Mouse (Mus musculus) embryonic facial prominence, embryonic 15.5 days (tissue): ENCODE measurements around the gene Fgd2. TPM values are rescaled to one million over a fixed set of nuclear protein-coding genes. Genes with fewer than 3 reads are reported as not detected.

Source experiments
- ATAC-seq: fragments of 200-750 bp; cut with Nextera tagmentation; 2 replicates; pipeline ENCODE4 v1.8.0; 2017; ENCODE audit warnings: low read depth, moderate TSS enrichment; ENCODE audit not compliant: insufficient number of reproducible peaks, low FRiP score, low TSS enrichment
- H3K27ac ChIP-seq: fragments of 300-500 bp; sonication (generic); replicated peaks from 2 replicates; pipeline ENCODE4 v1.5.1; 2015; ENCODE audit warnings: mild to moderate bottlenecking, inconsistent platforms
- H3K27me3 ChIP-seq: fragments of 300-500 bp; sonication (generic); 2 replicates; pipeline ENCODE4 v1.6.1; 2015; ENCODE audit warnings: inconsistent platforms
- H3K36me3 ChIP-seq: fragments of 300-500 bp; sonication (generic); 2 replicates; pipeline ENCODE4 v1.6.1; 2015; ENCODE audit warnings: mild to moderate bottlenecking, inconsistent platforms
- H3K4me1 ChIP-seq: fragments of 300-500 bp; sonication (generic); 2 replicates; pipeline ENCODE4 v1.6.1; 2015; ENCODE audit warnings: inconsistent platforms
- H3K4me2 ChIP-seq: fragments of 300-500 bp; sonication (generic); replicated peaks from 2 replicates; pipeline ENCODE4 v1.6.1; 2015; ENCODE audit warnings: mild to moderate bottlenecking, inconsistent platforms
- H3K4me3 ChIP-seq: fragments of 300-500 bp; sonication (generic); replicated peaks from 2 replicates; pipeline ENCODE4 v1.5.1; 2015; ENCODE audit warnings: mild to moderate bottlenecking, inconsistent platforms
- H3K9ac ChIP-seq: fragments of 300-500 bp; sonication (generic); 2 replicates; pipeline ENCODE4 v1.6.1; 2015; ENCODE audit warnings: inconsistent platforms
- H3K9me3 ChIP-seq: fragments of 300-500 bp; sonication (generic); replicated peaks from 2 replicates; pipeline ENCODE4 v1.6.1; 2016; ENCODE audit warnings: inconsistent platforms
- WGBS: fragments of 180-500 bp; shearing (Covaris S2); methylation state at CpG from one replicate; pipeline ENCODE4 v1.1.7; 2015; 5-methylcytosine and 5-hydroxymethylcytosine counted together
- polyA plus RNA-seq: library from polyadenylated mRNA; unstranded; fragments of >200 nt; fragmentation: Nextera tagmentation; extraction: Ambion mirVana; gene quantifications from 2 replicates; pipeline ENCODE4 v1.2.1, GENCODE M21; 2015

The Fgd2 gene
- polyA plus RNA-seq, 1 experiment from 2014 or later = 14.5 TPM

DNA sequence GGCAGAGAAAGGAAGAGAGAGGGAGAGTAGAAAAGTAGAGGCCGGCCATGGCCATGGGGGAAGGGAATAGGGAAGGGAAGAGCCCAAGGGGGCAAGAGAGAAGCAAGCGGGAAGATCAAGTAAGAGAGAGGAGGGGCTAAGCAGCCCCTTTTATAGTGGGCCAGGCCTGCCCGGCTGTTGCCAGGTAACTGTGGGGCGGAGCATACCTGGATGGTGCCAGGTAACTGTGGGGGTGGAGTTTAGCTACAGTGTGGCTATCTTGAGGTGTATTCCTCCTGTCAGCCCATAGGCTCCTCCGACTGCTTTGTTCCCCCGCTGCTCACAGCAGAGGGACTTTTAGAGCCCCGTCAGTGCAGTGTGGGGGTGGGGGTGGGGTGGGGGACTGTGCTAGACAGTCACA, 8.0 kb downstream of the Fgd2 start:
- Histone ChIP-seq H3K27ac (no peak overlapping the region), H3K36me3 (no peaks in the 10 kb centered on the region), H3K27me3 (no peaks in the 10 kb centered on the region), H3K9ac (no peak overlapping the region), H3K4me1 (peaks cover 5% of the 10 kb centered on the region; the same call in 1 of the 2 replicates), H3K4me2 (peak overlapping the region; percentile 30), H3K4me3 (peak overlapping the region; percentile 27), H3K9me3 (no peaks in the 10 kb centered on the region)
- 0 out of 2 replicates have a peak, but pooled peaks have one; percentile 10 for ATAC-seq
- WGBS = 12% methylated on average over 7 of the region's 7 CpGs

GRCm38 (mm10) chr17:29370984-29371723, 10.4 kb downstream of the Fgd2 start:
- H3K36me3 ChIP-seq = no peaks in the 10 kb centered on the region
- ATAC-seq = peak; percentile 41; the same call in 1 of the 2 replicates
- H3K27ac ChIP-seq = no peak overlapping the region
- no peak overlapping the region for H3K4me2 ChIP-seq
- no peak overlapping the region for H3K4me3 ChIP-seq
- 8% methylated on average over 5 of the region's 5 CpGs for WGBS
- H3K4me1 ChIP-seq = peaks cover 5% of the 10 kb centered on the region; the same call in 1 of the 2 replicates
- no peaks in the 10 kb centered on the region for H3K27me3 ChIP-seq
- H3K9me3 ChIP-seq = no peaks in the 10 kb centered on the region
- H3K9ac ChIP-seq = no peak overlapping the region

DNA sequence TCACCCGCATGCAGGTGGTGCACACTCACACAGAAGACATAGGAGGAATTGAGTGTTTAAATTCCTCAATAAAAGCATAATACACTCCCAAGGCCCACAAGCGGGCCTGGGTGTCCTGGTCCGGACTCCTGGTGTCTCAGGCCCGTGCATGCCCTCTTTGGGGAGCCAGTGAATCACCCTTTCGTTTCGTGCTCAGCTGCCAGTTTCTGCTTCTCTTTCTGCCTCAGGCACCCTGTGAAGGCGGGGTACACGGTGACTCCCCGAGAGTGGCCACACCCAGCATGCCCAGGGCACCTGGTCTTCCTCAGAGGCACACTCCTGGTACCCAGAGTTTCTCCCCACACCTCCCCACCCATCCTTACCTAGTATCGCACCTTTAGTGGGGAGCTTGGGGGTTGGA, 15.2 kb downstream of the Fgd2 start:
- Histone ChIP-seq H3K9me3 (no peaks in the 10 kb centered on the region), H3K4me1 (no peaks in the 10 kb centered on the region; the same call in 1 of the 2 replicates), H3K9ac (no peak overlapping the region), H3K4me2 (no peak overlapping the region), H3K36me3 (no peaks in the 10 kb centered on the region), H3K27ac (0 out of 2 replicates have a peak overlapping the region, but pooled peaks have one; percentile 31), H3K4me3 (no peak overlapping the region), H3K27me3 (no peaks in the 10 kb centered on the region)
- 58% methylated on average over 10 of the region's 10 CpGs for WGBS
- no peak for ATAC-seq

DNA sequence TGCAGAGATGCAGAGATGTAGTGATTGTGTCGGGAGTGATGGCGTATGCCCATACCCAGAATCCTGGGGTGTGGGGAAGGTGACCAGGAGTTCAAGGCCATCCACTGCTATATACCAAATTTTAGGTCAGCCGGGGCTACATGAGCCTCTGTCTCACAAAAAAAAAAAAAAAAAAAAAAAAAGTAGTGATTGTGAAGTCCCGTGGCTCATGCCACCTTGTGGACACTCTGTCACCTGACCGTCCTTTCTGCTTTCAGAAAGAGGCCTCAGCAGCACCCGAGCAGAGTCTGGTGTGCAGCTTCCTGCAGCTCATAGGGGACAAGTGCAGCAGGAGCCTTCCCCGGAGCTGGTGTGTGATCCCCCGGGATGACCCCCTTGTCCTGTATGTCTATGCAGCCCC, 17.3 kb downstream of the Fgd2 start:
- no peak overlapping the region for H3K27ac ChIP-seq
- no peak overlapping the region for H3K4me2 ChIP-seq
- H3K9ac ChIP-seq = no peak overlapping the region
- 72% methylated on average over 8 of the region's 8 CpGs for WGBS
- H3K4me3 ChIP-seq = no peak overlapping the region
- no peaks in the 10 kb centered on the region for H3K27me3 ChIP-seq
- H3K4me1 ChIP-seq = no peaks in the 10 kb centered on the region
- ATAC-seq = no peak
- H3K36me3 ChIP-seq = no peaks in the 10 kb centered on the region
- no peaks in the 10 kb centered on the region for H3K9me3 ChIP-seq

DNA sequence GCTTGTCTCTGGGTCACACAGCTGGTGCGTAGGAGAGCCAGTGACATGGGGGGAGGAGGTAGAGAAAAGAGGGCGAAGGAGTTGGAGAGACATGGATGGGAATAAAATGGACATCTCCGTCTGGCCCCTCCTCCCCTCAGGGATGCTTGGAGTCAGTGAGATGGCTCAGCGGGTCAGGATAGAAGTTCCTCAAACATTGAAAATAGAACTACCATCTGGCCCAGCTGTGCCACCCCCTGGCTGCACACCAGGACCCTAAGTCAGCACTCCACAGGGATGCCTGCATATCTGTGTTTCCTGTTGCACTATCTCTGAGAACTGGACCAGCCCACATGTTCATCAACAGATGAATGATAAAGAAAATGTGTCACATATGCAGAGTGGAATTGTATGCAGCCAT, 19.5 kb downstream of the Fgd2 start:
- WGBS = 76% methylated on average over 4 of the region's 4 CpGs
- Histone ChIP-seq H3K27me3 (no peaks in the 10 kb centered on the region), H3K4me3 (no peak overlapping the region), H3K36me3 (no peaks in the 10 kb centered on the region), H3K9me3 (no peaks in the 10 kb centered on the region), H3K4me2 (no peak overlapping the region), H3K9ac (no peak overlapping the region), H3K4me1 (no peaks in the 10 kb centered on the region), H3K27ac (no peak overlapping the region)
- ATAC-seq = no peak

- Histone ChIP-seq H3K9me3 (no peaks in the 10 kb centered on the region), H3K4me3 (no peak overlapping the region), H3K9ac (no peak overlapping the region), H3K36me3 (no peaks in the 10 kb centered on the region), H3K27ac (no peak overlapping the region), H3K4me2 (no peak overlapping the region), H3K4me1 (no peaks in the 10 kb centered on the region), H3K27me3 (no peaks in the 10 kb centered on the region)
- ATAC-seq = peak; percentile 39; the same call in 1 of the 2 replicates
- 14% methylated on average over 7 of the region's 7 CpGs for WGBS
Observed at GRCm38 (mm10) chr17:29381472-29381871, 20.8 kb downstream of the Fgd2 start.

DNA sequence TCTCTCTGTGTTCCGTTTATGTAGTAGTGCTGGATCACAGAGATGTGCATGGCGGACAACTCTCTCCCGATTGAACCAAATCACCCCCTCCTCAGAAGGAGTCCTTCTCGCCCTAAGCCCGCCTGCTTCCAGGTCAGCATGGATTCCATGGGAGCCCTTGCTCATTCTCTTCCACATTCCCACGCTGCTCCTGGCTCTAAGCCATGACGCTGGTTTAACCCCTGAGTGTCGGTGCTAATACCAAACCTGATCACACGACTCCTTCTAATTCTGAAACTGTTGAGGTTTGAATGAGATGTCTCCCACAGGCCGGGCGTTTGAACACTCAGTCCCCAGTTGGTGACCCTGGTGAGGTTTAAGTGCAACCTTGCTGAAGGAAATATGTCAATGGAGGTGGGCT, 21.7 kb downstream of the Fgd2 start:
- Histone ChIP-seq H3K27me3 (no peaks in the 10 kb centered on the region), H3K4me1 (no peaks in the 10 kb centered on the region), H3K9me3 (no peaks in the 10 kb centered on the region), H3K9ac (no peak overlapping the region), H3K4me3 (no peak overlapping the region), H3K27ac (no peak overlapping the region), H3K4me2 (no peak overlapping the region), H3K36me3 (no peaks in the 10 kb centered on the region)
- no peak for ATAC-seq
- WGBS = 58% methylated on average over 11 of the region's 11 CpGs

DNA sequence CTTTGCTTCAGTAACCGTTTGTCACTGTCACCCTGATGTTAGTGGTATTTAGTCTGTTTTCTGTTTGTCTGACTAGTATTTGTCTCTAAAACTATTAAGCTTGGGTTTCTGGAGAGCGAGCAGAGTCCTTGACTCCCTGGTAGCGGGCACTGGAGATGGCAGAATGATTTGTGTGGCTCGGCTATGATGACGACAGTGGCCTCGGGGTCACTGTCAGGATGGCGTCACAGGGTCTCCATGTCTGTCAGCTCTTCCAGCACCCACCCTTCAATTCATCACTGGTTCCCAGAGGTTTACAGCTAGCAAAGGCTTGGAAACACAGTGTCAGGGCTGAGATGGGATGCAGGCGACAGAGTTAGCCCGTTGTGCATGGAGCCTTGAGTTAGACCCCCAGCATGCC, 23.2 kb downstream of the Fgd2 start:
- no peaks in the 10 kb centered on the region for H3K9me3 ChIP-seq
- WGBS = 78% methylated on average over 9 of the region's 9 CpGs

GRCm38 (mm10) chr17:29384850-29385438, 24.2 kb downstream of the Fgd2 start:
- no peak for ATAC-seq
- H3K4me1 ChIP-seq = peaks cover 7% of the 10 kb centered on the region; the same call in 1 of the 2 replicates
- H3K27ac ChIP-seq = no peak overlapping the region
- H3K9me3 ChIP-seq = no peaks in the 10 kb centered on the region
- H3K4me2 ChIP-seq = no peak overlapping the region
- 56% methylated on average over 5 of the region's 5 CpGs for WGBS
- H3K9ac ChIP-seq = no peak overlapping the region
- H3K4me3 ChIP-seq = no peak overlapping the region
- H3K27me3 ChIP-seq = no peaks in the 10 kb centered on the region
- no peaks in the 10 kb centered on the region for H3K36me3 ChIP-seq

More for the DNA sequence above, 23.2 kb downstream of the Fgd2 start:
- Histone ChIP-seq H3K27me3 (no peaks in the 10 kb centered on the region), H3K36me3 (no peaks in the 10 kb centered on the region), H3K4me1 (peaks cover 4% of the 10 kb centered on the region; the same call in 1 of the 2 replicates), H3K4me3 (no peak overlapping the region), H3K9ac (no peak overlapping the region), H3K4me2 (no peak overlapping the region), H3K27ac (no peak overlapping the region)
- no peak for ATAC-seq

- Histone ChIP-seq H3K4me1 (peaks cover 7% of the 10 kb centered on the region; the same call in 1 of the 2 replicates), H3K9me3 (no peaks in the 10 kb centered on the region), H3K36me3 (no peaks in the 10 kb centered on the region), H3K4me2 (no peak overlapping the region), H3K27me3 (no peaks in the 10 kb centered on the region), H3K27ac (no peak overlapping the region), H3K4me3 (no peak overlapping the region), H3K9ac (no peak overlapping the region)
- ATAC-seq = no peak
- WGBS = 51% methylated on average over 6 of the region's 6 CpGs
Observed at GRCm38 (mm10) chr17:29385746-29386145, 25.0 kb downstream of the Fgd2 start.

DNA sequence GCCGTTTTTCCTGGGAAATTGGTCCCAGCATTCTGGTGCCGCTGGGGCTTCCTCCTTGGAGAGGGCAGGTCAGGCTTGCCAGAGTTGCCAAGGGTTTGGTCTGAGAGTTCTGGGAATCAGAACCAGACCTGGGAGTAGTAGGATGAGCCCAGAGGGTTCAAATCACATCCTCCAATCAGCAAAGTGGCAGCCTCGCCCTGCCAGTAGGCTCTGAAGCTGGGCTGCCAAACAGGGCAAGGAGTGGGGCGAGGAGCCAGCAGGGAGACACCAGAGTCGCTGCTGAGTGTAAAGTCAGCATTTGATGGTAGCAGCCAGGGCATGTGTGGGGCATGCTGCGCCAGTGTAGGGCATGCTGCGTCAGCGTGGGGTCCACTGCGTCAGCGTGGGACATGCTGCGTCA, 28.3 kb downstream of the Fgd2 start:
- ATAC-seq = no peak
- WGBS = 65% methylated on average over 11 of the region's 11 CpGs

More for the DNA sequence above, 28.3 kb downstream of the Fgd2 start:
- Histone ChIP-seq H3K4me3 (no peak overlapping the region), H3K4me2 (no peak overlapping the region), H3K27me3 (no peaks in the 10 kb centered on the region), H3K36me3 (no peaks in the 10 kb centered on the region), H3K9me3 (no peaks in the 10 kb centered on the region), H3K27ac (no peak overlapping the region), H3K4me1 (peaks cover 13% of the 10 kb centered on the region), H3K9ac (no peak overlapping the region)
